Mouse (Mus musculus) myocyte (in vitro differentiated cells): ENCODE results near the gene Inpp4b. TPM values are rescaled to one million over a fixed set of nuclear protein-coding genes. Genes with fewer than 3 reads are reported as not detected.

Experiments
- H3K27me3 ChIP-seq: one replicate; pipeline ENCODE4 v1.6.1; 2011; ENCODE audit not compliant: control insufficient read depth, insufficient read depth, insufficient read length
- H3K36me3 ChIP-seq: one replicate; pipeline ENCODE4 v1.6.1; 2011; ENCODE audit not compliant: control insufficient read depth, insufficient read depth
- H3K4me2 ChIP-seq: one replicate; pipeline ENCODE4 v1.6.1; 2011; ENCODE audit warnings: low read depth, control low read depth
- H3K4me3 ChIP-seq: one replicate; pipeline ENCODE4 v1.5.1; 2011; ENCODE audit warnings: mild to moderate bottlenecking, control low read depth, moderate library complexity
- H3K79me2 ChIP-seq: one replicate; pipeline ENCODE4 v1.6.1; 2011; ENCODE audit not compliant: control insufficient read depth, insufficient read depth
- H3ac ChIP-seq: one replicate; pipeline ENCODE4 v1.6.1; 2011; ENCODE audit not compliant: control insufficient read depth, insufficient read length
- CEBPB ChIP-seq: IDR thresholded peaks from 2 replicates; pipeline ENCODE4 v1.6.1; 2011; ENCODE audit warnings: mild to moderate bottlenecking, moderate library complexity; ENCODE audit not compliant: poor library complexity, insufficient read depth, severe bottlenecking
- E2F4 ChIP-seq: IDR thresholded peaks from one replicate; pipeline ENCODE4 v1.6.1; 2011; ENCODE audit warnings: mild to moderate bottlenecking, control low read depth, moderate library complexity; ENCODE audit not compliant: insufficient read depth
- MAX ChIP-seq: IDR thresholded peaks from one replicate; pipeline ENCODE4 v1.6.1; 2011; ENCODE audit warnings: low read depth, mild to moderate bottlenecking, control low read depth
- MYOD1 ChIP-seq, 3 experiments: IDR thresholded peaks; one replicate each; pipeline ENCODE4 v1.6.1; 2011; ENCODE audit warnings: control low read depth in 2 of 3, low read depth in 2 of 3, mild to moderate bottlenecking in 2 of 3, moderate library complexity in 1 of 3; ENCODE audit not compliant: insufficient read length in 2 of 3, control insufficient read depth in 1 of 3
- MYOG ChIP-seq, 3 experiments: IDR thresholded peaks; one replicate each; pipeline ENCODE4 v1.6.1; 2011; ENCODE audit warnings: control low read depth in 2 of 3, low read depth in 2 of 3, mild to moderate bottlenecking in 2 of 3; ENCODE audit not compliant: insufficient read length in 2 of 3, control insufficient read depth in 1 of 3, insufficient read depth in 1 of 3
- POLR2A ChIP-seq: IDR thresholded peaks from one replicate; pipeline ENCODE4 v1.6.1; 2011; ENCODE audit warnings: low read depth, mild to moderate bottlenecking, control low read depth, moderate library complexity; ENCODE audit not compliant: insufficient read length
- POLR2AphosphoS2 ChIP-seq: IDR thresholded peaks from one replicate; pipeline ENCODE4 v1.6.1; 2011; ENCODE audit warnings: low read depth, control low read depth; ENCODE audit not compliant: insufficient read length
- REST ChIP-seq: IDR thresholded peaks from one replicate; pipeline ENCODE4 v1.6.1; 2011; ENCODE audit warnings: mild to moderate bottlenecking, control low read depth, moderate library complexity; ENCODE audit not compliant: insufficient read depth, insufficient read length
- SRF ChIP-seq: IDR thresholded peaks from one replicate; pipeline ENCODE4 v1.6.1; 2011; ENCODE audit warnings: low read depth; ENCODE audit not compliant: control insufficient read depth, insufficient read length
- TCF12 ChIP-seq: IDR thresholded peaks from one replicate; pipeline ENCODE4 v1.6.1; 2011; ENCODE audit warnings: mild to moderate bottlenecking, control low read depth; ENCODE audit not compliant: poor library complexity, insufficient read depth, severe bottlenecking
- TCF3 ChIP-seq: IDR thresholded peaks from one replicate; pipeline ENCODE4 v1.6.1; 2011; ENCODE audit warnings: low read depth, control low read depth; ENCODE audit not compliant: insufficient read length
- USF1 ChIP-seq: IDR thresholded peaks from one replicate; pipeline ENCODE4 v1.6.1; 2011; ENCODE audit warnings: low read depth, mild to moderate bottlenecking, control low read depth, moderate library complexity
- polyA plus RNA-seq: library from polyadenylated mRNA; unstranded; fragments of >200 nt; fragmentation: generic; extraction: Trizol; gene quantifications from one replicate; pipeline ENCODE4 v1.2.1, GENCODE M21; 2012; ENCODE audit warnings: missing spikeins

Gene Inpp4b
- polyA plus RNA-seq, 1 experiment, result 5.6 TPM

DNA sequence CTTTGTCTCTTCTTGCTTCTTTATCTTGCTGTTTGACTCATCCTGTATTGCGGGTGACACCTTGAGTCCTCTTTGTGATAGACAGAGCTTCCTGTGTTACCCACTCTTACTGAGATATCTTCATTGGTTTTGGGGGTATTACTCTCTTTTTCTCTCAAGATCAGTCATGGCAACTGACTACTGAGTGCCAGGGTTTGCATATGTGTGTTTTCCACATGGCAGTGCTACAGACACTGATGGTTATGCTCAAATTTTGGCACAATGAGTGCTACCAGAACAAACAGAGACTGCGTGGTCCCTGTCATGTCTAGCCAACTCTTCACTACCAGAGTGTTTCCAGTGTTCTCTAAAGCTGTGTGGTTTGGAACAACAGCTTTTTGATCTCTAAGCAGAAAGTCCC lies 155.3 kb downstream of the Inpp4b start:
- Histone ChIP-seq H3K4me3 (no peak overlapping the region), H3K27me3 (no peaks in the 10 kb centered on the region), H3K4me2 (no peak overlapping the region), H3ac (no peak overlapping the region), H3K36me3 (no peaks in the 10 kb centered on the region), H3K79me2 (no peaks in the 10 kb centered on the region)
- no peak for TF ChIP-seq USF1
- no peak for TF ChIP-seq E2F4
- TF ChIP-seq MYOG (IDR thresholded peaks at IDR 0.05; ENCODE audit: control insufficient read depth in 1 of 3, insufficient read depth in 1 of 3, insufficient read length in 2 of 3, low read depth in 2 of 3), result no peak
- no peak for TF ChIP-seq POLR2A
- TF ChIP-seq CEBPB, result no peak
- no peak for TF ChIP-seq POLR2AphosphoS2
- TF ChIP-seq TCF12, result no peak
- no peak for TF ChIP-seq MAX
- TF ChIP-seq REST, result no peak
- TF ChIP-seq TCF3, result no peak
- no peak for TF ChIP-seq MYOD1 (IDR thresholded peaks at IDR 0.05; ENCODE audit: control insufficient read depth in 1 of 3, insufficient read length in 2 of 3, low read depth in 2 of 3)
- no peak for TF ChIP-seq SRF

- Histone ChIP-seq H3K4me2 (no peak overlapping the region), H3ac (no peak overlapping the region), H3K79me2 (no peaks in the 10 kb centered on the region), H3K36me3 (no peaks in the 10 kb centered on the region), H3K27me3 (no peaks in the 10 kb centered on the region), H3K4me3 (no peak overlapping the region)
- no peak for TF ChIP-seq SRF
- TF ChIP-seq REST, result no peak
- no peak for TF ChIP-seq E2F4
- TF ChIP-seq MAX, result no peak
- TF ChIP-seq TCF3, result no peak
- no peak for TF ChIP-seq USF1
- no peak for TF ChIP-seq MYOG (IDR thresholded peaks at IDR 0.05; ENCODE audit: control insufficient read depth in 1 of 3, insufficient read depth in 1 of 3, insufficient read length in 2 of 3, low read depth in 2 of 3)
- no peak for TF ChIP-seq POLR2A
Observed at GRCm38 (mm10) chr8:81502216-81502615, 159.9 kb downstream of the Inpp4b start.

GRCm38 (mm10) chr8:81502982-81503381 lies 160.6 kb downstream of the Inpp4b start:
- TF ChIP-seq POLR2AphosphoS2 (no peak), REST (no peak), USF1 (no peak), MYOD1 (IDR thresholded peaks at IDR 0.05; ENCODE audit: control insufficient read depth in 1 of 3, insufficient read length in 2 of 3, low read depth in 2 of 3) (no peak), TCF12 (no peak), MAX (no peak), SRF (no peak)
- Histone ChIP-seq H3K27me3 (no peaks in the 10 kb centered on the region), H3ac (no peak overlapping the region), H3K4me3 (no peak overlapping the region), H3K79me2 (no peaks in the 10 kb centered on the region), H3K4me2 (no peak overlapping the region), H3K36me3 (no peaks in the 10 kb centered on the region)

GRCm38 (mm10) chr8:81512826-81513225 lies 170.5 kb downstream of the Inpp4b start:
- Histone ChIP-seq H3ac (no peak overlapping the region), H3K4me3 (no peak overlapping the region), H3K36me3 (no peaks in the 10 kb centered on the region), H3K27me3 (no peaks in the 10 kb centered on the region), H3K4me2 (no peak overlapping the region), H3K79me2 (no peaks in the 10 kb centered on the region)
- TF ChIP-seq MYOD1 (IDR thresholded peaks at IDR 0.05; ENCODE audit: control insufficient read depth in 1 of 3, insufficient read length in 2 of 3, low read depth in 2 of 3) (no peak), POLR2AphosphoS2 (no peak), POLR2A (no peak), SRF (no peak), REST (no peak), CEBPB (no peak), USF1 (no peak), TCF12 (no peak)

DNA sequence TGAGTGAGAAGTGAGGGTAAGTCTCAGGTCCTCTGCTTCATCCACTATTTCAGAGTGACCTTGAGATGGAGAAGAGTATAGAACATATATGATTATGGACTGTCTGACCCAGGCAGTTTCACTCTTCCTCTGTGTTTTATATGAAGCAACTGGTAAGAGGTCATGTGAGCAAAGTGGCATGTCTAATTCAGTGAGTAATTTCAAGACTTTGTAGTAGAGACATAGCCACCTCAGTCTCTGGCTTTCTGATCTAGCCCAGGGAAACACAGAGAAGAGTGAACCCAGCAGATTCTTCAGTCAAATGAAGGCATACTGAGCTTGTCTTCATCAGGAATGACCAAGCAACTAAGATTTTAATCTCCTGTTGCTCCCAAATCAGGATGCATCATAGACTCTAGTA lies 172.1 kb downstream of the Inpp4b start:
- H3K4me2 ChIP-seq, result no peak overlapping the region
- TF ChIP-seq TCF12 (no peak), CEBPB (no peak), E2F4 (no peak), REST (no peak), SRF (no peak), POLR2AphosphoS2 (no peak), MYOD1 (IDR thresholded peaks at IDR 0.05; ENCODE audit: control insufficient read depth in 1 of 3, insufficient read length in 2 of 3, low read depth in 2 of 3) (no peak), TCF3 (no peak), MAX (no peak), MYOG (IDR thresholded peaks at IDR 0.05; ENCODE audit: control insufficient read depth in 1 of 3, insufficient read depth in 1 of 3, insufficient read length in 2 of 3, low read depth in 2 of 3) (no peak), USF1 (no peak), POLR2A (no peak)
- no peaks in the 10 kb centered on the region for H3K27me3 ChIP-seq
- H3ac ChIP-seq, result no peak overlapping the region
- no peak overlapping the region for H3K4me3 ChIP-seq
- H3K79me2 ChIP-seq, result no peaks in the 10 kb centered on the region
- no peaks in the 10 kb centered on the region for H3K36me3 ChIP-seq
